Mouse (Mus musculus) stomach, embryonic 14.5 days (tissue): Measurements from ENCODE around the gene Cldnd1. TPM values are rescaled to one million over a fixed set of nuclear protein-coding genes. Genes with fewer than 3 reads are reported as not detected.
A peak's percentile ranks its signal among the peaks of the same experiment; 100 is the strongest.

Experiments used
- ATAC-seq: fragments of 200-750 bp; cut with Nextera tagmentation; 2 replicates; pipeline ENCODE4 v1.8.0; 2017; ENCODE audit warnings: low read depth, moderate TSS enrichment; ENCODE audit not compliant: insufficient number of reproducible peaks, insufficient read depth, low FRiP score
- H3K27ac ChIP-seq: fragments of 300-500 bp; sonication (generic); 2 replicates; pipeline ENCODE4 v1.5.1; 2014; ENCODE audit warnings: mild to moderate bottlenecking, low read length, moderate library complexity, mixed read lengths
- H3K27me3 ChIP-seq: fragments of 300-500 bp; sonication (generic); 2 replicates; pipeline ENCODE4 v1.6.1; 2014; ENCODE audit warnings: low read length, control low read depth, mixed read lengths; ENCODE audit not compliant: control insufficient read depth, insufficient read depth
- H3K36me3 ChIP-seq: fragments of 300-500 bp; sonication (generic); 2 replicates; pipeline ENCODE4 v1.6.1; 2014; ENCODE audit warnings: mild to moderate bottlenecking, control low read depth, low read length, moderate library complexity, mixed read lengths; ENCODE audit not compliant: control insufficient read depth, insufficient read depth
- H3K4me1 ChIP-seq: fragments of 300-500 bp; sonication (generic); 2 replicates; pipeline ENCODE4 v1.6.1; 2014; ENCODE audit warnings: low read length, control low read depth, mixed read lengths; ENCODE audit not compliant: control insufficient read depth, insufficient read depth
- H3K4me2 ChIP-seq: fragments of 300-500 bp; sonication (generic); replicated peaks from 2 replicates; pipeline ENCODE4 v1.6.1; 2014; ENCODE audit warnings: low read depth, low read length, control low read depth
- H3K4me3 ChIP-seq: fragments of 300-500 bp; sonication (generic); 2 replicates; pipeline ENCODE4 v1.5.1; 2014; ENCODE audit warnings: low read depth, low read length, control low read depth
- H3K9ac ChIP-seq: fragments of 300-500 bp; sonication (generic); replicated peaks from 2 replicates; pipeline ENCODE4 v1.6.1; 2014; ENCODE audit warnings: low read depth, mild to moderate bottlenecking, control low read depth, low read length, moderate library complexity, mixed read lengths
- H3K9me3 ChIP-seq: fragments of 300-500 bp; sonication (generic); 2 replicates; pipeline ENCODE4 v1.6.1; 2016; ENCODE audit warnings: low read depth, low read length, control low read depth; ENCODE audit not compliant: control insufficient read depth
- WGBS: fragments of 180-500 bp; shearing (Covaris S2); extraction: QIAGEN DNeasy Blood & Tissue Kit; methylation state at CpG from one replicate; pipeline ENCODE4 v1.1.7; 2014; 5-methylcytosine and 5-hydroxymethylcytosine counted together
- polyA plus RNA-seq: library from polyadenylated mRNA; unstranded; fragments of >200 nt; fragmentation: Nextera tagmentation; extraction: Ambion mirVana; gene quantifications from 2 replicates; pipeline ENCODE4 v1.2.1, GENCODE M21; 2014

Gene Cldnd1
- 128 and 131 TPM in 2 replicates for polyA plus RNA-seq

DNA sequence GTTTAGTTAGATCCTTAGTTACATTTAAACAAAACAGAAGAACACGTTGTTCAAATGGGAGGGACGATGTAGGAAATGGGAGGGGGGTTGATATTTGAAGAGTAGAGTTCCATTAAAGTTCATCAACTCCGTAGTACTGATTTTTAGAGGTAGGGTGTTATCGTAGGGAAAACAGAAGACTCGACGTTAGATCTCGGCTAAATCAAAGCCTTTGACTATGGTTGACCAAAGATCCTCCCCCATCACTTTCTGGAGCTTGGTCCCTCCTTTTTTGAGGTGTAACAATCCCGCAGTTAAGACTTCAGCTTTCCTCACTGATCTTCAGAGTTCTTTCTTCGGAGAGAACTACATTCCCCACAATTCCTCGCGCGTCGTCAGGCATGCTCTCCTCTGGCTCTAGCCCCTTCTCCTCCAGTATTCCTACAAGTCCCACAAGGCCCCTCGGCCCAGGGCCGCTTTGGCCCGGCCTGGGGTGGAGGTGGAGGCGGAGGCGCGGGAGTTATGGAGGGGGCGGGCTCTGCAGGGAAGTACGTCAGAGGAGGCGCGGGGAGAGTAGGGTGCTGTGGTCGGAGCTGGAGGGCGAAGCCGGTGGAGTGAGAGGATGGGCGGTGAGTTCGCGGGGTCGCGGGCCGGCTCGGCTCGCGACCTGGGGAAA is at the start of gene Cldnd1:
Gene Cldnd1 (plus strand): TSS at position 434 of the 655 bp plus-strand sequence.
- no peaks in the 10 kb centered on the region for H3K27me3 ChIP-seq
- H3K27ac ChIP-seq = peak within 1 kb of the TSS; percentile 75
- WGBS = 1% methylated on average over 28 of the region's 35 CpGs
- H3K9ac ChIP-seq = peak within 1 kb of the TSS; percentile 68
- no peaks in the 10 kb centered on the region for H3K9me3 ChIP-seq
- H3K4me3 ChIP-seq = peak within 1 kb of the TSS; percentile 78
- peaks cover 3% of the 10 kb centered on the region; the same call in 1 of the 2 replicates for H3K4me1 ChIP-seq
- peaks cover 15% of the 10 kb centered on the region; the same call in 1 of the 2 replicates for H3K36me3 ChIP-seq
- ATAC-seq = peak; percentile 100
- H3K4me2 ChIP-seq = peak within 1 kb of the TSS; percentile 58

DNA sequence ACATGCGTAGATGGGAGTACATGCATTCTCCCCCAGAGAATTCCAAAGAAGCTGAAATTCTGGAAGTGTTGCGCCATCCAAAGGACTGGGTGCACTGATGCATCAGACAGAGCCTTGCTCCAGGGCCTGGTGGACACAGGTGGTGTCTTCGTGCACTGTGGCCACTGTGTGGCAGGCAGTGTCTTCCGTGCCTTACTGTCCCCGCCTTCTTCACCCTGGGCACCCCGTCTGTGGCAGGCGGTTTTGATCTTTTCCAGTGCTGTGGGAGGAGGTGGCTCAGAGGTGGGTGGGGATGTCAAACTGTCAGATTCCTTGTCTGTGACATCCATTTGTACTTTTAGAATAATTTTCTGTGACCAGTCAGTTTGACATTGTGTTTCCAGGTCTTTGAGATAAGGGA is 49.0 kb upstream of the Cldnd1 start:
- H3K4me3 ChIP-seq = no peak overlapping the region
- H3K4me1 ChIP-seq = no peaks in the 10 kb centered on the region
- no peaks in the 10 kb centered on the region for H3K9me3 ChIP-seq
- no peaks in the 10 kb centered on the region for H3K27me3 ChIP-seq
- H3K4me2 ChIP-seq = no peak overlapping the region
- 74% methylated on average over 7 of the region's 7 CpGs for WGBS
- H3K27ac ChIP-seq = no peak overlapping the region
- no peak for ATAC-seq
- peaks cover 38% of the 10 kb centered on the region for H3K36me3 ChIP-seq
- no peak overlapping the region for H3K9ac ChIP-seq

DNA sequence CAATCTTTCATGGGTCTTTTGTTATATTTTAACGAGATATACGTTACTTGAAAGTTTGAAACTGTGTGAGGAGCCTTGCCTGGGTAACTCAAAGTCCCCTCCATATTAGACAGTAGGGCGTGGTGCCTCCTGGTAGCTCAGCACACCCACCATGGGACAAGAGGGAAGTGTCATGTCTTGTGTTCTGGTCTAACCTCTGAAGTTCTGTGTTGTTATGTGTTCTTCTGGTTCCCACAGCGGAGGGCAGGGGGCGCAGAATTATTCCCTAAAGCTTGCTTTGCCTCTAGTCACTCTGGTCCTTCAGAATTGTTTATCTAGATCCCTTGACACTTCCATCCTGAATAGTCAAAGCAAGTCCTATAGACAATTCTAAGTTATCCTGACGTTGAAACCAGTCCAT is 45.7 kb upstream of the Cldnd1 start:
- H3K27ac ChIP-seq = no peak overlapping the region
- H3K27me3 ChIP-seq = no peaks in the 10 kb centered on the region
- no peak overlapping the region for H3K9ac ChIP-seq
- no peak overlapping the region for H3K4me2 ChIP-seq
- 94% methylated on average over 6 of the region's 6 CpGs for WGBS
- no peak overlapping the region for H3K4me3 ChIP-seq
- no peaks in the 10 kb centered on the region for H3K4me1 ChIP-seq
- no peak for ATAC-seq
- no peaks in the 10 kb centered on the region for H3K9me3 ChIP-seq
- H3K36me3 ChIP-seq = peaks cover 15% of the 10 kb centered on the region

DNA sequence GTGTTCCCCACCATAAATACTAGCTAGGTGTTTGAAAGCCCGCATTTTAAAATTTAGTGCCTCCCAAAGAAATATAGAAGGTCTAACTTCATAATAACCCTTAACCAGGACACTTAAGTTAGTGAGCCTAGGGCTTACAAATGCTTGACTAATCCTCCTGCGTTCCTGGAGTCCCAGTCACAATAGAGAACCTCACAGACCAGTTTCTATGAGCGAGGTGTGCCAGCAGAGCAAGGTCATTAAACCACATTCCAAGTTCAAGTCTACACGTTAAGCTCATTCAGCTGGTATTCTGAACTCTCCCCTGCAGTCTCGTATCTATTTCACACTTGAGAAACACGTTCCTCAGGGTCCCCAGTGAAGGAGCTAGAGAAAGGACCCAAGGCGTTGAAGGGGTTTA is 44.8 kb upstream of the Cldnd1 start:
- Histone ChIP-seq H3K4me2 (no peak overlapping the region), H3K4me3 (no peak overlapping the region), H3K4me1 (no peaks in the 10 kb centered on the region), H3K27me3 (no peaks in the 10 kb centered on the region), H3K27ac (no peak overlapping the region), H3K9ac (no peak overlapping the region), H3K9me3 (no peaks in the 10 kb centered on the region), H3K36me3 (peaks cover 8% of the 10 kb centered on the region; the same call in 1 of the 2 replicates)
- WGBS = 78% methylated on average over 7 of the region's 7 CpGs
- ATAC-seq = no peak

DNA sequence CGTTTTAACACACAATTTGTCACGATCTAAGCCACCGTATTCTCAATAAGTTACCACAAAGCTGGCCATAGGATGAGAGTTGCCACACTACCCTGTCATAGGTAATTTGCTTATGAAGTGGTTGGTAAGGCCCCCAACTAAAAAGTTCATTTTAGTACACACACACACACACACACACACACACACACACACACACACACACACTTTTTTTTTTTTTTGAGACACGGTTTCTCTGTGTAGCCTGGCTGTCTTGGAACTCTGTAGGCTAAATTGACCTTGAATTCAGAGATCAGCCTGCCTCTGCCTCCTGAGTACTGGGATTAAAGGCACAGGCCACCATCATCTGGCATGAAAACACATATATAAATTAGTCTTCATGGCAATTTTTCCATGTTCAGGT is 43.8 kb upstream of the Cldnd1 start:
- no peak for ATAC-seq
- H3K4me3 ChIP-seq = no peak overlapping the region
- H3K27me3 ChIP-seq = no peaks in the 10 kb centered on the region
- H3K4me1 ChIP-seq = no peaks in the 10 kb centered on the region
- no peak overlapping the region for H3K9ac ChIP-seq
- H3K4me2 ChIP-seq = no peak overlapping the region
- H3K27ac ChIP-seq = no peak overlapping the region
- peaks cover under 1% of the 10 kb centered on the region; the same call in 1 of the 2 replicates for H3K36me3 ChIP-seq
- no peaks in the 10 kb centered on the region for H3K9me3 ChIP-seq
- 86% methylated on average over 4 of the region's 4 CpGs for WGBS

DNA sequence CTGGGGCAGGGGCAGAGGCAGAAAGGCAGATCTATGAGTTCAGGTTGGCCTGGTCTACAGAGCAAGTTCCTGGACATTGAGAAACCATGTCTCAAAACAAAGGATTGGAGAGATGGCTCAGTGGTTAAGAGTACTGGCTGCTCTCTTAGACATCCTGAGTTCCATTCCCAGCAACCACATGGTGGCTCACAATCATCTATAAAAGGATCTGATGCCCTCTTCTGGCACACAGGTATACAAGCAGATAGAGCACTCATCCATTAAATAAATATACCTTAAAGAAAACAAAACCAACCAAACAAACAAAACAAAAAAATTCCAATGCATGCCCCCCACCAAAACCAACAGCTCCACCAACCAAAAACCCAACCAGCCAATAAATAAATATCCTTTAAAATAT is 43.2 kb upstream of the Cldnd1 start:
- Histone ChIP-seq H3K27me3 (no peaks in the 10 kb centered on the region), H3K27ac (no peak overlapping the region), H3K36me3 (no peaks in the 10 kb centered on the region), H3K4me1 (no peaks in the 10 kb centered on the region), H3K4me3 (no peak overlapping the region), H3K9me3 (no peaks in the 10 kb centered on the region), H3K9ac (no peak overlapping the region), H3K4me2 (no peak overlapping the region)
- ATAC-seq = no peak

DNA sequence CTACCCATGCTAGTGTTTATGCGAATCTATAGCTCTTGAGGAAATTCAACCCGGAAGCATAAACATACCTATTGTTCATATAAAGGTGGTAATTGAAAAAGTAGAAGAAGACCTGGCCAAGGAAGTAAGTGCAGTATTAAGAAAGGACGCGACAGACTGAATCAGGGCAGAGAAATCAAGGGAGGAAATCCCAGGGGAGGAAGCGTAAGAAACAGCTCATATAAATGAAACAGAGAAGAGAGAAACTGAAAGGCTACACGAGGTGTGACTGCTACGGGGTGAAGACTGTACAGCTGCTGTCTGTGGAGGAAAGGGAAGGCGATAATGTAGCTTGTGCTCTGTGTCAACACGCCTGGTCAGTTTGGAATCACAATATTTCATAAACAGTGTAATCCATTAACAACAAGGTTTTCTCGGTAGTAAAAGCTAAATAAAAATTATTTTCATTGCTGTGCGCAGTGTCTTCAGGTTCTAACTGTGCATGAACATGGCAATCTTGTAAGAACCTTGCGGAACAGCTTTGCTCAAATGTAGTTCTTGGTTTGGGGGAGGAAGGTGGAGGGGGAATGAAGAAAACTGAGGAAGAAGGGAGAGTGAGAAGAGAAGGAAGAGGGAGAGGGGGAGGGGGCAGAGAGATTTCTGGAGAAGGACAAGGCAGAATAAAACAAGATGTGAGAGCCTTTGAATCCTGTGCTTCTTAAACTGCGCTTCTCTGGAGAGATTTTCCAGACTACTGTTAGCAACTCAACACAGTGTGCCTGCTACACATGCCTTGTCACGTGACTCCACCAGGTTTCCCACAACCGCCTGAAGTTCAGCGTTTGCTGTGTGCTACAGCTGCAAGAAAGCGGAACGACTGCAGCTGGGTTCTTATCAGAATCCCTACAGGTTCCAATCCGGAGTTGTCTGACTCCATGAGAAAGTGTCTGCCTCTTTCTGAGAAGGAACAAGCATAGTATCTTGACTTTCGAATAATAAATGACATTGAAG is 41.9 kb upstream of the Cldnd1 start:
- Histone ChIP-seq H3K4me3 (no peak overlapping the region), H3K4me1 (no peaks in the 10 kb centered on the region), H3K27me3 (no peaks in the 10 kb centered on the region), H3K36me3 (no peaks in the 10 kb centered on the region), H3K4me2 (no peak overlapping the region), H3K9me3 (no peaks in the 10 kb centered on the region), H3K9ac (no peak overlapping the region), H3K27ac (no peak overlapping the region)
- 73% methylated on average over 20 of the region's 20 CpGs for WGBS
- ATAC-seq = no peak

DNA sequence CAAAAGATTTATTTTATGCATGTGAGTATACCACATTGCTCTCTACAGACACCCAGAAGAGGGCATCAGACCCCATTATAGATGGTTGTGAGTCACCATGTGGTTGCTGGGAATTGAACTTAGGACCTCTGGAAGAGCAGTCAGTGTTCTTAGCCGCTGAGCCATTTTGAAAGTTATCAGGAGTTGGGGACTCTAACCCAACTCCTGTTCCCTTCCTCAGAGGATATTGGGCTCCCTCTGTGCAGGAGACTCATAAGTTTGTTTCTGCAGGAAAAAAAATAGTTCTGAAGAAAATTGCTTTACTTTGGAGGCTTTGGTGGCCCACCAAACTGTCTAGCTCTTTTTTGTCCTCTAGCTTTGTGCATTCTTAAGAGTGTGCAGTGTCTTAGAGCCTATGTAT is 39.2 kb upstream of the Cldnd1 start:
- WGBS = 90% methylated on average over 1 of the region's 1 CpGs
- H3K9ac ChIP-seq = no peak overlapping the region
- no peaks in the 10 kb centered on the region for H3K9me3 ChIP-seq
- H3K4me2 ChIP-seq = no peak overlapping the region
- no peak for ATAC-seq
- no peaks in the 10 kb centered on the region for H3K4me1 ChIP-seq
- H3K4me3 ChIP-seq = no peak overlapping the region
- H3K27ac ChIP-seq = no peak overlapping the region
- H3K27me3 ChIP-seq = no peaks in the 10 kb centered on the region
- H3K36me3 ChIP-seq = no peaks in the 10 kb centered on the region
